Mouse (Mus musculus): ENCODE measurements around the gene Mettl14. TPM values are rescaled to one million over a fixed set of nuclear protein-coding genes. Genes with fewer than 3 reads are reported as not detected.
"Not testable (repeated sequence)": the region's sequence is repeated elsewhere in the genome, so short reads cannot be mapped to it uniquely, and the experiment has no call there.

The Mettl14 gene
- total RNA-seq, 2 experiments from 2014 or later = 9.5 to 10.4 TPM

GRCm38 (mm10) chr3:123370927-123371326 lies 15.0 kb downstream of the Mettl14 start:
- intact Hi-C loops (cut with DNase I; ENCODE audit: low total_unique reads) = no loop called here
- no peak for DNase-seq

- intact Hi-C loops (cut with DNase I; ENCODE audit: low total_unique reads) = no loop called here
- DNase-seq = peak; percentile 14
Measured at GRCm38 (mm10) chr3:123369161-123369560, 16.7 kb downstream of the Mettl14 start.

GRCm38 (mm10) chr3:123366820-123367219 lies 19.1 kb downstream of the Mettl14 start:
- intact Hi-C loops (cut with DNase I; ENCODE audit: low total_unique reads); DNase-seq: not testable (repeated sequence)

- intact Hi-C loops (cut with DNase I; ENCODE audit: low total_unique reads) = loop anchor here (10.0 kb wide), 1 partner anchor 192 kb away; no protein-coding TSS in a partner anchor
- DNase-seq = no peak
Measured at GRCm38 (mm10) chr3:123356377-123356991, 29.4 kb downstream of the Mettl14 start.

- no peak for DNase-seq
- intact Hi-C loops (cut with DNase I; ENCODE audit: low total_unique reads) = loop anchor here (10.0 kb wide), 1 partner anchor 190 kb away; no protein-coding TSS in a partner anchor
Measured at GRCm38 (mm10) chr3:123354388-123354787, 31.5 kb downstream of the Mettl14 start.

GRCm38 (mm10) chr3:123353661-123354060 lies 32.2 kb downstream of the Mettl14 start:
- intact Hi-C loops (cut with DNase I; ENCODE audit: low total_unique reads) = loop anchor here (10.0 kb wide), 1 partner anchor 189 kb away; no protein-coding TSS in a partner anchor
- no peak for DNase-seq

- no peak for DNase-seq
- intact Hi-C loops (cut with DNase I; ENCODE audit: low total_unique reads) = loop anchor here (10.0 kb wide), 1 partner anchor 188 kb away; no protein-coding TSS in a partner anchor
Measured at GRCm38 (mm10) chr3:123353183-123353582, 32.7 kb downstream of the Mettl14 start.

GRCm38 (mm10) chr3:123351519-123351918 lies 34.4 kb downstream of the Mettl14 start:
- intact Hi-C loops (cut with DNase I; ENCODE audit: low total_unique reads) = loop anchor here (10.0 kb wide), 1 partner anchor 187 kb away; no protein-coding TSS in a partner anchor
- DNase-seq = no peak

- DNase-seq = no peak
- intact Hi-C loops (cut with DNase I; ENCODE audit: low total_unique reads) = loop anchor here (10.0 kb wide), 1 partner anchor 186 kb away; no protein-coding TSS in a partner anchor
Measured at GRCm38 (mm10) chr3:123350602-123351001, 35.3 kb downstream of the Mettl14 start.

- no peak for DNase-seq
- intact Hi-C loops (cut with DNase I; ENCODE audit: low total_unique reads) = no loop called here
Measured at GRCm38 (mm10) chr3:123348080-123348802, 37.7 kb downstream of the Mettl14 start.

GRCm38 (mm10) chr3:123343690-123344089 lies 42.2 kb downstream of the Mettl14 start:
- DNase-seq = no peak
- intact Hi-C loops (cut with DNase I; ENCODE audit: low total_unique reads) = no loop called here

GRCm38 (mm10) chr3:123341049-123341448 lies 44.9 kb downstream of the Mettl14 start:
- intact Hi-C loops (cut with DNase I; ENCODE audit: low total_unique reads) = no loop called here
- no peak for DNase-seq

GRCm38 (mm10) chr3:123338666-123339195 lies 47.2 kb downstream of the Mettl14 start:
- no peak for DNase-seq
- intact Hi-C loops (cut with DNase I; ENCODE audit: low total_unique reads) = no loop called here

- intact Hi-C loops (cut with DNase I; ENCODE audit: low total_unique reads) = no loop called here
- DNase-seq = no peak
Measured at GRCm38 (mm10) chr3:123337853-123338252, 48.1 kb downstream of the Mettl14 start.

- intact Hi-C loops (cut with DNase I; ENCODE audit: low total_unique reads) = no loop called here
- DNase-seq = no peak
Measured at GRCm38 (mm10) chr3:123336951-123337350, 49.0 kb downstream of the Mettl14 start.

- no peak for DNase-seq
- intact Hi-C loops (cut with DNase I; ENCODE audit: low total_unique reads) = no loop called here
Measured at GRCm38 (mm10) chr3:123336455-123336854, 49.5 kb downstream of the Mettl14 start.

- DNase-seq = no peak
- intact Hi-C loops (cut with DNase I; ENCODE audit: low total_unique reads) = no loop called here
Measured at GRCm38 (mm10) chr3:123335480-123335879, 50.4 kb downstream of the Mettl14 start.

- intact Hi-C loops (cut with DNase I; ENCODE audit: low total_unique reads) = no loop called here
- no peak for DNase-seq
Measured at GRCm38 (mm10) chr3:123334947-123335346, 51.0 kb downstream of the Mettl14 start.

GRCm38 (mm10) chr3:123333055-123333424 lies 52.9 kb downstream of the Mettl14 start:
- DNase-seq = no peak
- intact Hi-C loops (cut with DNase I; ENCODE audit: low total_unique reads) = no loop called here

- no peak for DNase-seq
- intact Hi-C loops (cut with DNase I; ENCODE audit: low total_unique reads) = no loop called here
Measured at GRCm38 (mm10) chr3:123332330-123333054, 53.4 kb downstream of the Mettl14 start.
